Mouse (Mus musculus) midbrain, embryonic 13.5 days (tissue): ENCODE measurements around the gene Taf10. TPM values are rescaled to one million over a fixed set of nuclear protein-coding genes. Genes with fewer than 3 reads are reported as not detected.
"Not testable (repeated sequence)": the region's sequence is repeated elsewhere in the genome, so short reads cannot be mapped to it uniquely, and the experiment has no call there.

ENCODE experiments used
- ATAC-seq: fragments of 200-750 bp; cut with Nextera tagmentation; 2 replicates; pipeline ENCODE4 v1.8.0; 2017; ENCODE audit warnings: mild to moderate bottlenecking, moderate TSS enrichment, moderate library complexity
- H3K27ac ChIP-seq: fragments of 300-500 bp; sonication (generic); 2 replicates; pipeline ENCODE4 v1.5.1; 2015; ENCODE audit warnings: inconsistent platforms, mild to moderate bottlenecking, moderate library complexity
- H3K27me3 ChIP-seq: fragments of 300-500 bp; sonication (generic); 2 replicates; pipeline ENCODE4 v1.6.1; 2015; ENCODE audit warnings: mild to moderate bottlenecking, inconsistent platforms
- H3K36me3 ChIP-seq: fragments of 300-500 bp; sonication (generic); 2 replicates; pipeline ENCODE4 v1.6.1; 2015; ENCODE audit warnings: mild to moderate bottlenecking, inconsistent platforms
- H3K4me1 ChIP-seq: fragments of 300-500 bp; sonication (generic); replicated peaks from 2 replicates; pipeline ENCODE4 v1.6.1; 2015; ENCODE audit warnings: inconsistent platforms
- H3K4me2 ChIP-seq: fragments of 300-500 bp; sonication (generic); replicated peaks from 2 replicates; pipeline ENCODE4 v1.6.1; 2015; ENCODE audit warnings: moderate library complexity, mild to moderate bottlenecking, inconsistent platforms
- H3K4me3 ChIP-seq: fragments of 300-500 bp; sonication (generic); replicated peaks from 2 replicates; pipeline ENCODE4 v1.5.1; 2015; ENCODE audit warnings: mild to moderate bottlenecking, inconsistent platforms
- H3K9ac ChIP-seq: fragments of 300-500 bp; sonication (generic); replicated peaks from 2 replicates; pipeline ENCODE4 v1.6.1; 2015; ENCODE audit warnings: mild to moderate bottlenecking, inconsistent platforms
- H3K9me3 ChIP-seq: fragments of 300-500 bp; sonication (generic); 2 replicates; pipeline ENCODE4 v1.6.1; 2016; ENCODE audit warnings: mild to moderate bottlenecking, inconsistent platforms
- WGBS: fragments of 180-500 bp; shearing (Covaris S2); methylation state at CpG from one replicate; pipeline ENCODE4 v1.1.7; 2015; 5-methylcytosine and 5-hydroxymethylcytosine counted together
- polyA plus RNA-seq: library from polyadenylated mRNA; unstranded; fragments of >200 nt; fragmentation: Nextera tagmentation; extraction: Ambion mirVana; gene quantifications from 2 replicates; pipeline ENCODE4 v1.2.1, GENCODE M21; 2015

Gene Taf10
- polyA plus RNA-seq, 1 experiment from 2014 or later = 127 TPM

- peaks cover 34% of the 10 kb centered on the region for H3K4me1 ChIP-seq
- not testable (repeated sequence) for H3K9me3 ChIP-seq, H3K27me3 ChIP-seq, H3K27ac ChIP-seq, ATAC-seq
- H3K36me3 ChIP-seq = peaks cover 49% of the 10 kb centered on the region
- 58% methylated on average over 4 of the region's 4 CpGs for WGBS
- peak overlapping the region; percentile 84 for H3K4me2 ChIP-seq
- peak overlapping the region; percentile 84 for H3K4me3 ChIP-seq
- peak overlapping the region; percentile 86 for H3K9ac ChIP-seq
These were observed 8.7 kb downstream of the Taf10 start for GRCm38 (mm10) chr7:105735464-105735863.

- peaks cover 34% of the 10 kb centered on the region for H3K4me1 ChIP-seq
- no peak overlapping the region for H3K27ac ChIP-seq
- no peak overlapping the region; the same call in 1 of the 2 replicates for H3K9ac ChIP-seq
- H3K27me3 ChIP-seq = no peaks in the 10 kb centered on the region
- WGBS = 89% methylated on average over 8 of the region's 8 CpGs
- no peak overlapping the region for H3K4me3 ChIP-seq
- no peaks in the 10 kb centered on the region for H3K9me3 ChIP-seq
- no peak for ATAC-seq
- peaks cover 45% of the 10 kb centered on the region for H3K36me3 ChIP-seq
- no peak overlapping the region for H3K4me2 ChIP-seq
These were observed 9.3 kb downstream of the Taf10 start for GRCm38 (mm10) chr7:105734826-105735225.

GRCm38 (mm10) chr7:105733836-105734235 is 10.3 kb downstream of the Taf10 start:
- Histone ChIP-seq H3K9me3 (no peaks in the 10 kb centered on the region), H3K9ac (no peak overlapping the region), H3K4me3 (no peak overlapping the region), H3K27ac (no peak overlapping the region), H3K4me1 (peaks cover 40% of the 10 kb centered on the region), H3K36me3 (peaks cover 47% of the 10 kb centered on the region), H3K27me3 (no peaks in the 10 kb centered on the region), H3K4me2 (no peak overlapping the region)
- WGBS = 95% methylated on average over 11 of the region's 11 CpGs
- no peak for ATAC-seq

GRCm38 (mm10) chr7:105728701-105729428 is 15.3 kb downstream of the Taf10 start:
- 31% methylated on average over 6 of the region's 6 CpGs for WGBS
- Histone ChIP-seq H3K4me1 (peaks cover 17% of the 10 kb centered on the region), H3K36me3 (peaks cover 40% of the 10 kb centered on the region), H3K27ac (peak overlapping the region; percentile 45), H3K27me3 (no peaks in the 10 kb centered on the region), H3K4me2 (no peak overlapping the region), H3K9ac (peak overlapping the region; percentile 37; the same call in 1 of the 2 replicates), H3K9me3 (no peaks in the 10 kb centered on the region), H3K4me3 (no peak overlapping the region)
- peak; percentile 57; the same call in 1 of the 2 replicates for ATAC-seq

GRCm38 (mm10) chr7:105726980-105727325 is 17.2 kb downstream of the Taf10 start:
- Histone ChIP-seq H3K36me3 (peaks cover 21% of the 10 kb centered on the region), H3K27ac (no peak overlapping the region), H3K9me3 (no peaks in the 10 kb centered on the region), H3K4me2 (no peak overlapping the region), H3K4me3 (no peak overlapping the region), H3K27me3 (no peaks in the 10 kb centered on the region), H3K4me1 (peaks cover 17% of the 10 kb centered on the region), H3K9ac (0 out of 2 replicates have a peak overlapping the region, but pooled peaks have one; percentile 40)
- ATAC-seq = no peak
- 90% methylated on average over 4 of the region's 4 CpGs for WGBS

- no peaks in the 10 kb centered on the region for H3K27me3 ChIP-seq
- H3K9ac ChIP-seq = 0 out of 2 replicates have a peak overlapping the region, but pooled peaks have one; percentile 40
- no peak overlapping the region for H3K27ac ChIP-seq
- H3K4me2 ChIP-seq = no peak overlapping the region
- no peak overlapping the region for H3K4me3 ChIP-seq
- H3K36me3 ChIP-seq = peaks cover 15% of the 10 kb centered on the region
- H3K9me3 ChIP-seq = no peaks in the 10 kb centered on the region
- 84% methylated on average over 4 of the region's 4 CpGs for WGBS
- peak; percentile 87 for ATAC-seq
- peaks cover 17% of the 10 kb centered on the region for H3K4me1 ChIP-seq
These were observed 17.8 kb downstream of the Taf10 start for GRCm38 (mm10) chr7:105726144-105726979.

GRCm38 (mm10) chr7:105721916-105722315 is 22.2 kb downstream of the Taf10 start:
- WGBS = 81% methylated on average over 2 of the region's 2 CpGs
- no peak for ATAC-seq
- Histone ChIP-seq H3K4me3 (no peak overlapping the region), H3K27ac (no peak overlapping the region), H3K27me3 (no peaks in the 10 kb centered on the region), H3K4me1 (peaks cover 3% of the 10 kb centered on the region), H3K4me2 (no peak overlapping the region), H3K9me3 (no peaks in the 10 kb centered on the region), H3K36me3 (no peaks in the 10 kb centered on the region), H3K9ac (no peak overlapping the region)

GRCm38 (mm10) chr7:105715366-105715765 is 28.8 kb downstream of the Taf10 start:
- no peak overlapping the region for H3K4me3 ChIP-seq
- no peak for ATAC-seq
- no peaks in the 10 kb centered on the region for H3K27me3 ChIP-seq
- no peaks in the 10 kb centered on the region for H3K9me3 ChIP-seq
- H3K36me3 ChIP-seq = no peaks in the 10 kb centered on the region
- H3K27ac ChIP-seq = no peak overlapping the region
- 59% methylated on average over 3 of the region's 3 CpGs for WGBS
- no peak overlapping the region for H3K9ac ChIP-seq
- H3K4me2 ChIP-seq = no peak overlapping the region
- no peaks in the 10 kb centered on the region for H3K4me1 ChIP-seq

GRCm38 (mm10) chr7:105708733-105709132 is 35.4 kb downstream of the Taf10 start:
- H3K27me3 ChIP-seq = no peaks in the 10 kb centered on the region
- no peak overlapping the region for H3K4me2 ChIP-seq
- WGBS = 96% methylated on average over 5 of the region's 5 CpGs
- no peaks in the 10 kb centered on the region for H3K9me3 ChIP-seq
- ATAC-seq = no peak
- no peaks in the 10 kb centered on the region for H3K4me1 ChIP-seq
- H3K27ac ChIP-seq = no peak overlapping the region
- H3K4me3 ChIP-seq = no peak overlapping the region
- no peak overlapping the region for H3K9ac ChIP-seq
- H3K36me3 ChIP-seq = no peaks in the 10 kb centered on the region

- no peak overlapping the region for H3K9ac ChIP-seq
- ATAC-seq = no peak
- WGBS = 90% methylated on average over 4 of the region's 4 CpGs
- no peaks in the 10 kb centered on the region for H3K36me3 ChIP-seq
- H3K27ac ChIP-seq = no peak overlapping the region
- H3K9me3 ChIP-seq = no peaks in the 10 kb centered on the region
- no peak overlapping the region for H3K4me3 ChIP-seq
- H3K4me2 ChIP-seq = no peak overlapping the region
- no peaks in the 10 kb centered on the region for H3K27me3 ChIP-seq
- no peaks in the 10 kb centered on the region for H3K4me1 ChIP-seq
These were observed 40.3 kb downstream of the Taf10 start for GRCm38 (mm10) chr7:105703816-105704215.

GRCm38 (mm10) chr7:105703184-105703583 is 41.0 kb downstream of the Taf10 start:
- Histone ChIP-seq H3K9ac (no peak overlapping the region), H3K4me1 (no peaks in the 10 kb centered on the region), H3K9me3 (no peaks in the 10 kb centered on the region), H3K27ac (no peak overlapping the region), H3K4me2 (no peak overlapping the region), H3K36me3 (no peaks in the 10 kb centered on the region), H3K4me3 (no peak overlapping the region), H3K27me3 (no peaks in the 10 kb centered on the region)
- ATAC-seq = no peak
- 84% methylated on average over 16 of the region's 16 CpGs for WGBS

GRCm38 (mm10) chr7:105690875-105691274 is 53.3 kb downstream of the Taf10 start:
- H3K9me3 ChIP-seq = no peaks in the 10 kb centered on the region
- no peaks in the 10 kb centered on the region for H3K36me3 ChIP-seq
- H3K27me3 ChIP-seq = no peaks in the 10 kb centered on the region
- no peak for ATAC-seq
- whole genome bisulfite sequencing = 76% methylated on average over 1 of the region's 1 CpGs
- H3K9ac ChIP-seq = no peak overlapping the region
- 0 out of 2 replicates have a peak, but pooled peaks cover under 1% of the 10 kb centered on the region for H3K4me1 ChIP-seq
- no peak overlapping the region for H3K4me3 ChIP-seq
- H3K4me2 ChIP-seq = no peak overlapping the region
- no peak overlapping the region for H3K27ac ChIP-seq
